Mouse (Mus musculus) v-Abl transformed pro-B cells (cell line): ENCODE measurements around the gene Ift46.

Experiments
- in situ Hi-C, 2 experiments: fragments of 400-800 bp; cut with MboI; formaldehyde crosslinking; loops; one replicate each; pipeline ENCODE4 v1.15.1; 2025; ENCODE audit not compliant: unreplicated experiment in 2 of 2

Gene Ift46

DNA sequence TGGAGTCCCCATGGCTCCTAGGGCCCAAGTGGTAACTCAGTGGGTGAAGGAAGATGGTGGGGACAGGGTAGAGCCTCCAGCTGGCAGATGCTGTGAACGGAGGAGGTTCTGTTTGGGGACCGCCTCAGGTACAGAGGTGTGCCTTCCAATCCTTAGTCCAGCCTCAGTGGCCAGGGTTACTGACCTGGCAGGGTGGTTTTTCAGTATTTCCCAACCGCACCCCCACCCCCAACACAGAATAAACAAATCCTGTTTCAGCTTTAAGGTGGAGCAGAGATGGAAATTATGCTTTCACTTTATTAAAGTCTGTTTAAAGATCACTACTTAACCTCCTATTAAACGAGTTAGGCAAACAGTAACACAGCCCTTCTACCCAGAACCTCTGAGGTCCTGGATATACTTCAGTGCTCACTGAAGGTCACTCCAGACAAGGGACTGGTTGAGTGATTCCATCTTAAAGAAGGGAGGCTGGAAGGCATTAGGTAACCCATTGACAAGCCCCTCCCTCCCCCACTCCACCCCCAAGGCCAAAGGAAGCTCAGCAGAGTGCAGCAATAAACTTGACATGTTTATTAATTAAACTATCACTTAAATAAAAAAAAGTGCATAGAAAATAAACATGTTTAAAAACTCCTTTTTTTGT is 35.2 kb downstream of the Ift46 start, which contains the start of gene Ttc36:
Ttc36 (minus strand) TSS at position 265 of the 643 bp plus-strand sequence.
- in situ Hi-C loops, result no loop called here

- in situ Hi-C loops, result no loop called here
Measured at GRCm38 (mm10) chr9:44804678-44805077, 37.0 kb downstream of the Ift46 start.

GRCm38 (mm10) chr9:44805536-44805935 is 37.8 kb downstream of the Ift46 start:
- in situ Hi-C loops, result no loop called here

DNA sequence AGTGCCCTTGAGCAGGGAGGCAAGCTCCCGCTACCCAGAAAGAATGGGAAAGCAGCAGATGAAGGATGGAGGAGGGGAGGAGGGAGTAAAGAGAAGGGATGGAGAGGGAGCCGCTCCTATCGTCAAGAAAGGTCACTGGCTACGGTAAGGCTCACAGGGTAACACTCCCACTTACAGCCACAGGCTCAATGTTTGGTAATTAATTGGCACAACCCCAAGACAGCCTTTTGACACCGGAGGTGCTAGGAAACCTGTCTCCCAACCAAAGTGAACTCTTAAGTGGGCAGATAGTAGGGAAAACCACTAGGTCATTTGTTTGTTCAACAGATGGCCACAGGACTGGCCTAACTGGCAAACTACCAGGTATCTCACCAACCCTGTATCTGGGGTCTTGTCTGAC is 39.4 kb downstream of the Ift46 start:
- in situ Hi-C loops, result no loop called here

- in situ Hi-C loops, result no loop called here
Measured at GRCm38 (mm10) chr9:44807778-44808177, 40.1 kb downstream of the Ift46 start.

DNA sequence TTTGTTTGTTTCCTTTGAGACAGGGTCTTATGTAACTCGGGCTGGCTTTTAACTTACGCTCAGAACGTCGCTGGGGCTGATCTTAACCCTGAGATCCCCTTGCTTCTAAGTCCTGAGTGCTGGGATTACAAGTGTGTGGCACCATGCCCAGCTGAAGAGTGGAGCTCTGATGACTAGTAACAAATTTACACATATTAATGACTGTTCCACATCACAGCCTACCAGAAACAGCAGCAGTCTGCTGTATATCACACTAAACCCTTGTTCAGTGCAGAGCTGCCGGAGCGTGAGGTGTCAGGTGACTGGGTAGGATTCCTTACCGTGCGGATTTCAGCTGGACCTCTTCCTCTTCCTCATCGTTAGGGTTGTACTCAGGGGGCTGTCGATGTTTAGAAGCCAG is 42.6 kb downstream of the Ift46 start:
- in situ Hi-C loops, result loop anchor here (5.0 to 10.0 kb wide), 4 partner anchors 63 to 196 kb away; no protein-coding TSS in a partner anchor

DNA sequence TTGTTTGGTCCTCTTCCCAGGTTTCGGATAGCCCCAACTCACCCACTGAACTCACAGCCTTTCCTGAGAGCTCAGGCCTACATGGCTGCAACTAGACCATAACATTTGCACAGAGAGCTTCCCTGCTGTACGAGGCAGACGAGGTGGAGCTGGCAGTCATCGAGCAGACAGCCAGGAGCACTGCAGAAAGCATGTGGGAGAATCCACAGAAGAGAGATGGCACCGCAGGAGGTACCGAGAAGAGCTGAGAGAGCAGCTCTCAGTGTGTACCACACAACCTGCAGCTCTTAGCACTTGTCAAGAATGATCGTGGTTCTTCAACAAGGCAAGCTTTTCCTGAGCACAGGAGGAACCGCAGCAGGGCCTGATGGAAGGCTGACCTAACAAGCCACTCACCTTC is 46.5 kb downstream of the Ift46 start:
- in situ Hi-C loops, result loop anchor here (5.0 to 10.0 kb wide), 4 partner anchors 67 to 199 kb away; no protein-coding TSS in a partner anchor

GRCm38 (mm10) chr9:44817522-44817921 is 49.8 kb downstream of the Ift46 start:
- in situ Hi-C loops, result loop anchor here (10.0 kb wide), 2 partner anchors 127 to 203 kb away; no protein-coding TSS in a partner anchor

- in situ Hi-C loops, result loop anchor here (10.0 kb wide), 3 partner anchors 125 to 205 kb away; no protein-coding TSS in a partner anchor
Measured at GRCm38 (mm10) chr9:44819920-44820827, 52.5 kb downstream of the Ift46 start.

DNA sequence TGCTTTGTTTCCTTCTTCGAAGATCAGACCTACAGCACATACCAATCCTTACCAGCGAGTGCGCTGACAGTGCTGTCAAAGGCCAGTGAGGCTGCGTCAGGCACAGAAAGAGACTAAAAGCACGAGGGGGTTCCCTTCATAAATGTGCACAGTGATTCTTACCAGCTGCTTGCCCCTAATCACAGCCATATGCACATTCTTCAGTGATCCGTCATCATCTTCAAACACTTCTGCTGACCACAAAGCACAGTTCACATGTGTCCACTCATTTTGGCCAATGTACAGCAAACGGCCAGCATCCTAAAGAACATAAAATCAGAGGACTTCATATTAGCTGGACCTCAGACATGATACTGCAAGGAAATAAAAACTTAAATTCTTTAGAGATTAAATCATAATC is 59.0 kb downstream of the Ift46 start:
- in situ Hi-C loops, result loop anchor here (10.0 to 25.0 kb wide), 2 partner anchors 111 to 192 kb away; no protein-coding TSS in a partner anchor

GRCm38 (mm10) chr9:44828944-44829343 is 61.2 kb downstream of the Ift46 start:
- in situ Hi-C loops, result loop anchor here (10.0 to 25.0 kb wide), 2 partner anchors 108 to 194 kb away; no protein-coding TSS in a partner anchor

- in situ Hi-C loops, result loop anchor here (10.0 to 25.0 kb wide), 2 partner anchors 107 to 314 kb away; no protein-coding TSS in a partner anchor
Measured at GRCm38 (mm10) chr9:44830506-44830905, 62.8 kb downstream of the Ift46 start.

GRCm38 (mm10) chr9:44832356-44832755 is 64.6 kb downstream of the Ift46 start:
- in situ Hi-C loops, result loop anchor here (10.0 to 25.0 kb wide), 2 partner anchors 105 to 312 kb away; no protein-coding TSS in a partner anchor

GRCm38 (mm10) chr9:44836439-44836838 is 68.7 kb downstream of the Ift46 start:
- in situ Hi-C loops, result loop anchor here (10.0 to 25.0 kb wide), 2 partner anchors 101 to 308 kb away; no protein-coding TSS in a partner anchor

GRCm38 (mm10) chr9:44841241-44841640 is 73.5 kb downstream of the Ift46 start:
- in situ Hi-C loops, result loop anchor here (5.0 to 25.0 kb wide), 4 partner anchors 36 to 304 kb away; no protein-coding TSS in a partner anchor
